Mouse (Mus musculus) cerebellum, postnatal 36 days (tissue): ENCODE measurements around the gene Syde2.
A peak's percentile ranks its signal among the peaks of the same experiment; 100 is the strongest.
"Not testable (repeated sequence)": the region's sequence is repeated elsewhere in the genome, so short reads cannot be mapped to it uniquely, and the experiment has no call there.

ENCODE experiments used
- DNase-seq, 2 experiments: peaks; one replicate each; pipeline ENCODE4 v3.0.0; 2021 to 2022; ENCODE audit warnings: mixed read lengths in 2 of 2

The Syde2 gene

DNA sequence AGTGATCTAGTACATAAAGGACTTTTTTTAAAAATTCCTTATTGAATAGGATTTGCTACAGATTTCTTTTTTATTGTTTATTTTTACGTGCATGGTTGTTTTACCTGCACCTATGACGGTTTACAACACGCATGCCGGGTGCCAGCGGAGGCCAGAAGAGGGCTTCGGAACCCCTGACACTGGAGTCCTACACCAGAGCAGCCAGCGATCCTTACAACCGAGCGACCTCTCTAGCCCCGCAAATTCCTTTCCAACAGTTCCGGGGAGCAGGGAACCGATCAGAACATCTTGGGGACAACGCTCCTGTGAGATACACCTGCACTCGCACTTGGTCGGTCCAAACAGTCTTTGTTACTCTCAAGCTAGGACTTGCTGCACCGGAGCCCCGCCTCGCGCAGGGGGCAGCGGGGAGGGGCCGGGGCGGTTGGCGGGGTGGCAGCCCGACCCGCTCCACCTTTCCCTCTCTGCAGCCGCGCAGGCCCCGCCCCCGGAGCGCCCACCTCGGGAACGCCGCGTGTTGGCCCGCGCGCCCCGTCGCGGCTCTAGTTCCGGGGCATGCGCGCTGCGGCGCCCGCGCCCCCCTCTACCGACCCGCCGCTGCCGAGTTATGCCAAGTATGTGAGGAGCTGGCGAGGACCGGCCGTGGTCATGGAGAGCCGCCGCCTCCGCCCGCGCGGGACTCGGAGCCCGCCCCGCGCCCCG lies at the start of gene Syde2:
Gene Syde2 (plus strand): TSS at position 603 of the 702 bp plus-strand sequence.
- DNase-seq = peak in 1 of 2 experiments; percentile 26

DNA sequence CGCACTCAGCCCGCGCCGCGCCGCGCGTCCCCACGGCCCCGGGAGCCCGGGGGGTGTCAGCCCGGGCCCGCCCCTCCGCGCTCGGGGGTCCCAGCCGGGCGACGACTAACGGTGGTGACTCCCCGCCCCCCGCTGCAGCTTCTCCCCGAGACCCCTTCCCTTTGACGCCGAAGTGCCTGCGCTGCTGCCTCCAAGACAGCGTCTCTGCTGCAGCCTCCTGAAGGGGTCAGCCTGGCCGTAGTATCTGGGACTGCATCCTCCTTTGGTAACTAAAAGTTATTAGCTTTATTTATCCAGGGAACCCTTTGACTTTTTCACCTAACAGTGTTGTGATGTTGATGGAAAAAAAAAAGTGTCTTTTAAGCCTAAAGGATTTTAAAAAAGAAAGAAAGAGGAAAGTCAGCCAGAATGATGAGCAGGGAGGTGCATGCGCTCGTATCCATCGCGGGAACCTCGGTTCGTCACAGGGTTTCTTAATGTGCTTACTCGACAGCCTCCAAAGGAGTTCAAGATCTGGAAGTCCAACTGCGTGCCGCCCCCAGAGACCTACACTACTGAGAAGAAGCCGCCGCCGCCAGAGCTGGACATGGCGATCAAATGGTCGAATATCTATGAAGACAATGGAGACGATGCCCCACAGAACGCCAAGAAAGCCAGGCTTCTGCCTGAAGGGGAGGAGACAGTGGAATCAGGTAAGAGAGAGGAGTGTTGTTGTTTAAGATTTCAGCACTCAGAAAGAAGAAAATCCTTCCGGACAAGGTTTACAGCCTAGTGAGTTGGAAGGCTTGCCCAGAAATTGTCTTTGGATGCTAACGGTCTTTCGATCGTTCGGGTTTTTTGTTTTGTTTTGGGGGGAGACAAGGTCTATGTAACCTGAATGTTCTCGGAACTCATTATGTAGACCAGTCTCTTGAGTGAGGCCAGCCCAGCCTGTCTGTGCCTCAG lies 49.0 kb upstream of the Syde2 start:
- peak in 1 of 2 experiments; percentile 18 for DNase-seq

DNA sequence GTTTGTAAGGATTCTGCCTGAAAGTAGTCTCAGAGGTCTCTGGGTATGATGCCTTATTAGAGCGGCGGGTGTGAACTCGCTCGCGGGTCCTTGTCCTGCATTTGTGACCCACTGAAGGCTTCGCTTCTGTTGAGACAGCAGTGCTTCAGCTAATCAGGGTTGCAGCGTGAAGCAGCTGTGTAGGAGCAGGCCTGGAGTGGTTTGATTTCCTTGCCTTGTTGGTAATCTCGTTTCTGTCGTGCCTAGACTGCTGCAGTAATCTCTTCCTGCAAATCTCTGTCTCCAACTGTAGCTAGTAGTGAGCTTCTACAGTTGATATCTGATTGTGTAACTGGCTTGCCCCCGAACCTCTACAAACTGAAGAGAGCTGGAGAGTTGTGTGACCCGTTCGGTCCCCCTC lies 48.3 kb upstream of the Syde2 start:
- DNase-seq = no peak

DNA sequence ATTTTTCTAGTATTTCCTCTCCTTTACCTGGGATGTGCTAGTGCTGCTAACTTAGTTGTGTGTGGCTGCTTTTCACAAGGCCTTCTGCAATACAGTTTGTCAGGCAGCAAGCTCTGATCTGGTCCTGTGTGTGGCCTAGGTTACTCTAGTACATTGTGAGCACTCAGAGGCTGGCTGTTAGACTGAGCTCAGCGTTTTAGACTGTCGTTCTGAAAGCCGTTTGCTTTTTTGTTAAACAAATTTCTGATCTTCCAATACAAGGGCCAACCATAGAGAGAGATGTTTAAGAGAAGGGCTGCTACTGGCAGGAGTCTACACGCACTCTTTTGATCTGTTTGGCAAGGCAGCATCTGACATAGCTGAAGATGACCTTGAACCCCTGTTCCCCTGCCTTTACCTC lies 47.7 kb upstream of the Syde2 start:
- DNase-seq = no peak

DNA sequence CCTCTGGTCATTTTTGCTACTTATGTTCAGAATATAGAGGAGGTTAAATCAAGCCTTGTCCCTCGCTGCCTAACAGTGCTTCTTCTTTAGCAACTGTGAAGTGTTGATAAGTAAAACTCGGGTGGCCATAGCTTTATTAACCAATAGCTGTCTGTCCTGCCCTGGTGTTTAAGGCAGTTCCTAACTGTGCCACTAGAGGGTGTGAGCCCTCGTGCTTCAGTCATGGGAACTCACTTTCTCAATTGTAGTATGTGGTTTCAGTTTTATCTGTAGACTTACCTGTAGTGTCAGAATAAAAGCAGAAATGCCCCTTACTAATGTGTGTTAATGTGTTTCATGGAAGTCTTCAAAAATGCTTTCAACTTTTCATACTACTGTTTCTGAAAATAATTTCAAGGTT lies 45.7 kb upstream of the Syde2 start:
- peak; percentile 48 to 63 for DNase-seq

DNA sequence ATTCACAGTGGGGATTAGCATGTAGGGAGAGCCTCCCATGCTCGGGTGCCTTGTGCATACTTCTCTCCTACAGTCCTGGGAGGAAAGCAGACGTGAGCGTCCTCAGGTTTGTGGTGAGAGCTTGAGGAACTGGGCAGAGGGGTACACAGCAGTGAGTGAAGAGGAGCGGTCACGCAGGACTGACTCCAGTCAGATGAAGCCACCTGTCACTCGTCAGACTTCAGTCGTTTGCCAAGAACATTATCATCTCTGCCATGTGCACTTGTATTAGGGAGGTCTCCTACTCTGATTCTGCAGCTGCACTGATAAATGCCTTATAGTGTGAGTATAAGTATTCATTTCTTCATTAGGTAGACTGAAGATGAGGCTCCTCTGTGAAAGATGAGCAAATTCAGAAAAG lies 43.3 kb upstream of the Syde2 start:
- no peak for DNase-seq

DNA sequence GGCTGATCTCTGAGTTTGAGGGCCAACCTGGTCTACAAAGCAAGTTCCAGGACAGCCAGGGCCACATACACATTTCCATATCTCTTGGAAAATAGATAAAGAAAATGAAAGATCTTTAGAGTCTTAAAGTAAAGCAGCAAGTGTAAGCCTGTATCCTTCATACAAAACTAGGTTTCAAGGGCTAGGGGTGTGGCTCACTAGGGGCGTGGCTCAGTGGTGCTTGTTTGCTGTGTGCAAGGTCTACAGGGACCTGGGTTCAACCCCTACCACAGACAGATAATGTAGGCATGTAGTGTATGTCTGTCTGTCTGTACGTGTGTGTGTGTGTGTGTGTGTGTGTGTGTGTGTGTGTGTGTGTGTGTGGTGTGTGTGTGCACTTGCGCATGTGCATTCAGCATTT lies 41.8 kb upstream of the Syde2 start:
- DNase-seq = no peak

DNA sequence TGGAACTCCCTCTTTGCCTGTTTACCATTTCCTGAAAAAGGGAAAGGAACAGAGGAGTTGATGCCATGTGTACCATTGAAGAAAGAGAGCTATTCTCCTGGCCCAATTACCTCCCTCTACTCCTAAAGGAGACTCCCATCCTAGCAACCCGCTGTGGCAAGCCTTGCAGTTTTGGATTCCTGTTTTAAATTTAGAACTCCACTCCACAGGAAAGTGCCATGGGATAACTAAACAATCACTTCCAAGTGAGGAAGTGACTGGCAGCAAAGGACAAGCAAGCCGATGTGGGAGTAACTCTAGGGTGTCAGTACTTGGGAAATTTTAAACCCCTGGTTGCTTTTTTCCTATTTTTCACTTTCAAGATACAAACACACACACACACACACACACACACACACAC lies 41.0 kb upstream of the Syde2 start:
- no peak for DNase-seq

DNA sequence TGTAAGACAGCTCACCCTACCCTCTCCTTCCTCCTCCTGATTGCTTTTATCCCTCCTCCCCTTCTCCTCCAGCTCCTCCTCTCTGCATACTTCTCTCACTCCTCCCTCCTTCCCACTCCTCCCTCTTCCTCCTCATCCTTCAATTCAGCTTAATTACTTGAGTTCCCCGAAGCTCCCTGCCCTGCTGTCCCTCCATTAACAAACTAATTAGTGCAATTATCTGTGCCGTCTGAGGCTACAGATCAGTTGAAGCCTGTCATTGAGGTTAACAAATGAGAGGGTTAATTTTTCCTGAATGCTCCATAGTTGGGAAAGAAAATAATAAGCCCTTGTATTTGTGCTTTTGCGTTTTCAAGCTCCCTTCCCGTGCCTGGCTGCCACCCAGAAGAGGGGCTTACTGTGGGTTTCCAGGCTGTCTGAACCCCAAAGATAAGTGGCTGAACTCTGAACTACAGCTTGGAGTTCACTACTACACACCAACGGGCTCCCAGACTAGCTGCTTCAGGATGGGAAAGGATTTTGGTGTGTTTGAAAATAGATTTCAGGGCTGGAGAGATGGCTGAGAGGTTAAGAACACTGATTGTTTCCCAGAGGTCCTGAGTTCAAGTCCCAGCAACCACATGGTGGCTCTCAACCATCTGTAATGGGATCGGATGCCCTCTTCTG lies 40.0 kb upstream of the Syde2 start:
- no peak for DNase-seq

DNA sequence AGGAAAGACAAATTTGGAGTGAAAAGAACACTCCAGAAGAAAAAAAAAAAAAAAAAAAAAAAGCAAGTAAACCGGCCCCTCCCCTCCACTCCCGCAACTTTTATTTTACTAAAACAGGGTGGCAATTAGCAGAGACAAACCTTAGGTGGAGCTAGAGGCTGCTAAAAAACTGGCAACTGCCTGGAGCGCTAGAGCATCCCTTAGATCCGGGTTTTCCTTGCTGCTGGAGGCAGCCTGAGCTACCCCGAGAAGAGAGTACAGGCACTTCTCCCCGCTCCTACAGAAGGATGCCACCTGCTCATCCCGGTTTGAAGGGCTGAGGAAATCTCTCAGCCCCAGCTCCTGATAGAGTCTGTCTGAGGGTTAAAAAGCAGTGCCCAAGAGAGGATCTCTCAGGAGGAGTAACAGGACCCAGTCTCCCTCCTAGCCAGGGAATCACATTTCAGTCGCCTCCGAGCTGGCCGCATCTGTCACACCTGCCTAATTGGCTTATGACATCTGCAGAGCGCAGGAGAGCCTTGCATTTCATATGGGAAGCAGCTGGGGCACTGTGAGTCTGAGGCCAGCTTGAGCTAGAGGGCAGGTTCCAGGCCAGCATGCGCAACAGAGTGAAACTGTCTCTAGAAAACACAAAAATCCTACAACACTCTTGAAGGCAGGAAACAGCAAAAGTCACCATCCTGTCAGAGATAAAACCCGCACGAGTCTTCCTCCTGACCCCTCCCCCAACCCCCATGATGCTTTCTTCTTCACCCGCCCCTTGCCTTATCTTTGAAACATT lies 37.4 kb upstream of the Syde2 start:
- DNase-seq = peak; percentile 37 to 42

DNA sequence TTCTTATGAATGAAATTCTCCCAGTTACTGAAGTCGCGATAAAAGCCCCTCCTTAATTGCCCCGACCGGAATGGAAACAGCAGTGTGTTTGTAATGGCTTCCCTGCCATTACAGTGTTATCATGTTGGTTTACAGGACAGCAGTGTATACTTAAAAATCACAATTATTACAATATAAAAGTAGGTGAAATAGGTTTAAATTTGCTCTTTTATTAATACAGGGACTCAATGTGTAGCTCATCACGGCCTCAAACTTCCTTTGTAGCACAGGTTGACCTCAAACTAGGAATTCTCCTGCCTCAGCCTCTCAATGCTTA lies 36.9 kb upstream of the Syde2 start:
- DNase-seq = no peak

DNA sequence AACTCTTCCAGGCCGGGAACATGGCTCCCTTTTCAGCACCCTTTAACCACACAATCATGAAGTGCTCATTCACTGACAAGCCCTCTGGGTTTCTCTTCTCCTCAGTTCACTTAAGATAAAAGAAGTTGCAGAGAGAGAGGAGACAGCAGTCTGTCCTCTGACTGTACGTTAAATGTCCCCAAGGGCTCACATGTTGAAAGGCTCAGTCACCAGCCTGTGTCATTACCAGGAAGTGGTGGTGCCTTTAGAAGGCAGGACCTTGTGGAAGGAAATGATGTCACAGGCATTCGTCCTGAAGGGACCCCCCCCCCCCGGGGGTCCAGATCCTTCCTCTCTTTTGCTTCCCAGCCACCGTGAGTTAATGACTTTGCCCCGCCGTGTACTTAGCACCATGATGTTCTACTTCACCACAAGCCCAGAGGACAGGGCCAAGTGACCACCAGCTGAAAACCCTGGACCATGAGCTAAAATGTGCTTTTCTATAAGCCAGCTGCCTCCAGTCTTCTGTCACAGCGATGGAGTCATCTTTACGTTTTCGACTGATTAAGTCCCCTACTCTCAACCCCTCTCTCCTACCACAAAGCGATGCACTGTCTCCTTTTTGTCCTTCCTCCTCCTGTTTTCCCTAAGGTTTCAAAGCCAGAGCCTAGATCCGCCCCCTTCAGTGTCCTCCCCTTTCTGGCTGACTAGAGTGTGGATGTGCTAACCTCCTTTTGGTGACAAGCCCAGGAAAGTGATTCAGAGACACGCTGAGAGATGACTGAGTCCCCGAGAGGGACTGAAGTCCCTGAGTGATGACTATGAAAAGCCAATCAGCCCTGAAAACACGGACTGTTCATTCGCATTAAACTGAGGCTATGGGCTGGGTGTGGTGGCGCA lies 36.1 kb upstream of the Syde2 start:
- DNase-seq = no peak

DNA sequence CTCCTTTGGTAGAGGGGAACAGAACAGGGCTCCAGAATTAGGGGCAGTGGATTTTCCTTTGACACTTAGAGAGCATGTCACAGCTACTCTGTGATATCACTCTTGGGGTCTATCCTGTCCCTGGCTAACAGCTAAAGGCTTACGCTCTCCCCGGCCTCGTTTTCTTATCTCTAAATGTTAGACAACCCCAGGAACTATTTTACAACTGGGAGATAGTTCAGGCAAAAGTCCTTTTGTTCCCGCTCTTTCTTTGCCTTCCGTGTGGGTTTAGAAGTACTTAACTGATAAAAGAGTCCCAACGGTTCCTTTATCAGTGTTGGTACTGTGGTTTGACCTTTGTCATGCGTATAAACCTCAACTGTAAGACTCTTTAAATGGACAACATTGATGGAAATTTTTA lies 34.7 kb upstream of the Syde2 start:
- no peak for DNase-seq

DNA sequence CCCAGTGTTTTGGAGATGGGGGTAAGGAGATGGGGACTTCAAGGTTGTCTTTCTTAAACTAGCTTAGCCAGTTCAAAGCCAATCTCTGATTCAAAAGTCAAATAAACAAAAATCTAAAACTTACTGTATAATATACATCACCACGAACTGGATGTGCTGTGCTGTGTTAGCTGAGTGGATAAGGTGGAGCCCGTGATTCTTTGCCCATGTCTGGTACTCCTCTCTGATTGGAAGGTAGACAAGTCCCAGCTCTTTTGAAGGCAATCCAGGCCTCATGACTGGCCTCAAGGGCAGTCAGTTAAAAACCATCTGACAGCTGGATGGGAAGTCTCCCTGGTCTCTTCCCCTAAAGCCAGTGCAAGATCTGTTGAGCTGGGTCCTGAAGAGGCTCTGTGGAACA lies 34.3 kb upstream of the Syde2 start:
- no peak for DNase-seq

DNA sequence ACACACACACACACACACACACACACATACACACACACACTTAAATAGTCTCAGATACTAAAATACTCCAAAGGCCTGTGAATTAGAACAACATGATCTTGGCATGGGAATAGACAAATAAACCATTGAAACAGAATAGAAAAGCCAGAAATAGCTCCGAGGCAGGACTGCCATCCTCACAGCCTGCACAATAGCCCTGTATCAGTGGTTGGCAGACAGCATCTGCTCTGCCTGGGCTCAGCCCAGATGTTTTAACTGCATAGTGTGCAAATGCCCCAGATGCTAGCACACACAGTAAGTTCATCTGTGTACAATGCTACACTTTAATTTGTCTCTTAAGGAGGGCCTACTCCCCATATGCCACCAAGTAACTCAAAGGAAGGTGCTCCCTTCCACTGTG lies 27.8 kb upstream of the Syde2 start:
- no peak for DNase-seq

DNA sequence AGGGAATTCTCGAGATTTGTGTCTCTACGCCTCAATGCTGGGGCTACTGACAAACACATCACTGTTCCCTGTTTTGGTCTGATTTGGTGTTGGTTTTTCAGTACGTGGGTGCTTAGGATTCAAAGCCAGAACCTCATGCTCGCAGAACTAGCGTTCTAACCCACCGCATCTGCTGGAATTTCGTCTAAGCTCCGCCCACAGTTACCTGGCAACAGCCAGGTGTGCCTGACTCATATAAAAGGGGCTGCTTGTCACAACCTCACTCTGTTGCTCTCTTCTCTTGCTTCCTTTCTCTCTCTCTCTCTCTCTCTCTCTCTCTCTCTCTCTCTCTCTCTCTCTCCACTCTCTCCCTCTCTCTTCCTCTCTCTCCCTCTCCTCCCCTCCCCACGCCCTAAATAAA lies 25.3 kb upstream of the Syde2 start:
- DNase-seq = no peak

DNA sequence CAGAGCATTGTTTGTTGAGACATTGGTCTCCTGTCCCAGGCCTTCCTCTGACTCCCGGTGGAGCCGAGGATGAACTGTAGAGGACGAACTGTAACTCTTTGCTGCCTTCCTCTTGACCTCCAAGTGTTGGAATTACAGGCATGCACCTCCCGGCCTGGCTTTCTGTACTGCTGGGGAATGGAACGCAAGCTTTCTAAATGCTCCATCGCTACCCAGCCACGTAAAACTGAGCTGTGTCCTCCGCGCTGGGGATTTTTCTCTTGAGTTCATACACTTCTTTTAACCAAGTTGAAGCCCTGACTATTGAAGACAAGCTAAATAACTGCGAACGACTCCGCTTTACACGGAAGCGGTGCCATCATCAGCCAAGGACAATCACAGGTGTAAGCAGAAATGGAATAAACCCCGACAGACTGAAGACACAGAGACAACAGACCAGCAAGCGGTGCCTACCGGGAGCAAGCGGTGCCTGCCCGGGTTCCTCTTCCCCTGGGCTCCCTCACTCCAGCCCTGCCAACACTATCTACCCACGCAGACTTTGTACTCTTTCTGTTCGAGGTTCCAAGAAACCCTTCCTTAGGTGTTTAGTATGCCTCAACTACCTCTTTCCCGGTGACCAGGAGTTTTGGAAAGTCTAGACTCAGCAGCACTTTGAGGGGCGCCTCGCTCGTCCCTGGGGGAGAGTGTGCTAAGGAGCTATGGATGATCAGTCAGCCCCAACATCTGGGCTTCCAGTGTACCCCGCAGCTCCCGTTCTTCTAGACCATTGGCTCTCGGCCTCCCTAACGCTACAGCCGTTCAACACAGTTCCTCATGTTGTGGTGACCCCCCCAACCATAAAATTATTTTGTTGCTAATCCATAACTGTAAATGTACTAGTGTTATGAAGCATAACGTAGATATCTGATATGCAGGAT lies 24.3 kb upstream of the Syde2 start:
- DNase-seq = no peak

DNA sequence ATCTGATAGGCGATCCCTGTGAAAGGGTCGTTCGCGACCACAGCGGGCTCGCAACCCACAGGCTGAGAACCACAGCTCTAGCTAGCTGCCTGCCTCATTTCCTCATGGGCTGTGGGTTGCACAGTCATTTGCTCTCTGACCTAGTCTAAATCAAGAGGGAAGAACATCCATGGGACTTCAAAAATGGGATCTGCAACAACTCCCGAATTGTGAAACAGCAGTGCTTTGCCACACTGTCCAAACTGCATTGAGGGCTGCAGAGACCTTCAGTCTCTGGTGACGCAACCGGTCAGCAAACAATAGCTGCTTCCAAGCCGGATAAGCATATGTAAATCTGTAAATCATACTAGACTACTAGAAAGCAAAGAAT lies 23.7 kb upstream of the Syde2 start:
- no peak for DNase-seq

DNA sequence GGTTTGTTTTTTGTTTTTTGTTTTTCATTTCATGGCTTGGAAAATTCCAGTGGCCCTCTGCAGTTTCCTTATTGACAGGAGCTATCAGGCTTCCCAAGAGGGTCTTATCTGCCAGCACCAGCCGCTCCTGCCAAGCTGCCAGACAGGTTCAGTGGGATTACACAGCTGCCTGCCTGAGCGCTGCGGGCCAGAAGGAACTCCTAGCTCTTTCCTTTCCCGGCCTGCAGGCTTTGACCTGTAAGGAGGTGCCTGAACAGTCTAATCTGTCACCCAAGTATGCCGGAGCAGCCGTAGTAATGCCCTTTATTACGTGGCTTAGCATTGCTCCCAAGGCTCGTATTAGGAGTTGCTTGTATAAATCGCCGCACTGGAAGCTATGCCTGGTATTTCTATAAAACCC lies 23.2 kb upstream of the Syde2 start:
- DNase-seq = no peak

DNA sequence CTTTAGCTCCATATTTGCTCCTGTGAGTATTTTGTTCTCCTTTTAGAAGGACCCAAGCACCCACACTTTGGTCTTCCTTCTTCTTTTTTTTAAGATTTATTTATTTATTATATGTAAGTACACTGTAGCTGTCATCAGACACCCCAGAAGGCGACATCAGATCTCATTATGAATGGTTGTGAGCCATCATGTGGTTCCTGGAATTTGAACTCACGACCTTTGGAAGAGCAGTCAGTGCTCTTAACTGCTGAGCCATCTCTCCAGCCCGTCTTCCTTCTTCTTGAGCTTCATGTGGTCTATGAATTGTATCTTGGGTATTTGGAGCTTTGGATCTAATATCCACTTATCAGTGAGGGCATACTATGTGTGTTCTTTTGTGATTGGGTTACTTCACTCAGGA lies 22.1 kb upstream of the Syde2 start:
- not testable (repeated sequence) for DNase-seq

DNA sequence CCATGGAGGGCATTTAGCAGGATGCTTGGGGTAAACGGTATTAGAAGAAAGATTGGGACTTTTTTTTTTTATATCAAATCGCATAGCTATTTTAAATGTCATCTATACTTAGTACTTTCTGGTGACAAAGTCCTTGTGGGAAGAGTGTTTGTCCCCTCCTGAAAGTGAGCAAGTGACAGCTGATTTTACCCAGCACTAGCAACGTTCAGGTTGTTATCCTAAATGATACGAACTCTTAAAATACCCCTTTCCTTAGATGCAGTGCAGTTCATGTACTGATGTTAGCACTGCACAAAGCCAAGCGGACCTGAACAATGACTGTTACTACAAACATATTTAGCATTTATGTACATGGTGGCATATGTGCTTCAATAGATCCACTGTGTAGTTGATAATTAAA lies 20.9 kb upstream of the Syde2 start:
- no peak for DNase-seq
